Mouse (Mus musculus): Measurements from ENCODE around the gene Psmb5.

The Psmb5 gene

GRCm38 (mm10) chr14:54617897-54618365 is at the start of gene Psmb5:
TSS of gene Psmb5 (minus strand) at chr14:54618022.
- DNase-seq (ENCODE audit: low spot score in 2 of 2): peak; percentile 85 to 86

GRCm38 (mm10) chr14:54664477-54665222 is 46.8 kb upstream of the Psmb5 start:
- no peak for DNase-seq (ENCODE audit: low spot score in 2 of 2)

GRCm38 (mm10) chr14:54660009-54660408 is 42.2 kb upstream of the Psmb5 start:
- no peak for DNase-seq (ENCODE audit: low spot score in 2 of 2)

- peak; percentile 71 to 88 for DNase-seq (ENCODE audit: low spot score in 2 of 2)
These were observed 35.7 kb upstream of the Psmb5 start for GRCm38 (mm10) chr14:54653496-54653895.

GRCm38 (mm10) chr14:54652787-54653186 is 35.0 kb upstream of the Psmb5 start:
- DNase-seq (ENCODE audit: low spot score in 2 of 2): no peak

- DNase-seq (ENCODE audit: low spot score in 2 of 2): no peak
These were observed 33.7 kb upstream of the Psmb5 start for GRCm38 (mm10) chr14:54651556-54651955.

- DNase-seq (ENCODE audit: low spot score in 2 of 2): peak; percentile 70 to 80
These were observed 33.0 kb upstream of the Psmb5 start for GRCm38 (mm10) chr14:54650621-54651454.

- DNase-seq (ENCODE audit: low spot score in 2 of 2): no peak
These were observed 30.1 kb upstream of the Psmb5 start for GRCm38 (mm10) chr14:54647900-54648299.

- DNase-seq (ENCODE audit: low spot score in 2 of 2): no peak
These were observed 29.2 kb upstream of the Psmb5 start for GRCm38 (mm10) chr14:54646898-54647636.

- DNase-seq (ENCODE audit: low spot score in 2 of 2): no peak
These were observed 28.6 kb upstream of the Psmb5 start for GRCm38 (mm10) chr14:54646455-54646854.

GRCm38 (mm10) chr14:54644294-54644693 is 26.5 kb upstream of the Psmb5 start:
- DNase-seq (ENCODE audit: low spot score in 2 of 2): no peak

GRCm38 (mm10) chr14:54643011-54643410 is 25.2 kb upstream of the Psmb5 start:
- no peak for DNase-seq (ENCODE audit: low spot score in 2 of 2)

GRCm38 (mm10) chr14:54642224-54642944 is 24.6 kb upstream of the Psmb5 start:
- no peak for DNase-seq (ENCODE audit: low spot score in 2 of 2)

- peak; percentile 85 to 89 for DNase-seq (ENCODE audit: low spot score in 2 of 2)
These were observed 23.6 kb upstream of the Psmb5 start, which contains the start of gene Cdh24 for GRCm38 (mm10) chr14:54641305-54641969. TSS of gene Cdh24 (minus strand) at chr14:54641364.

GRCm38 (mm10) chr14:54640946-54641304 is 23.1 kb upstream of the Psmb5 start, which contains the start of gene Gm17606:
TSS of gene Gm17606 (plus strand) at chr14:54640952.
- no peak for DNase-seq (ENCODE audit: low spot score in 2 of 2)

- no peak for DNase-seq (ENCODE audit: low spot score in 2 of 2)
These were observed 22.3 kb upstream of the Psmb5 start for GRCm38 (mm10) chr14:54640121-54640520.

GRCm38 (mm10) chr14:54638210-54638609 is 20.4 kb upstream of the Psmb5 start:
- no peak for DNase-seq (ENCODE audit: low spot score in 2 of 2)

GRCm38 (mm10) chr14:54636954-54637353 is 19.1 kb upstream of the Psmb5 start:
- DNase-seq (ENCODE audit: low spot score in 2 of 2): peak in 1 of 2 experiments; percentile 35

GRCm38 (mm10) chr14:54634182-54634581 is 16.4 kb upstream of the Psmb5 start:
- DNase-seq (ENCODE audit: low spot score in 2 of 2): no peak

GRCm38 (mm10) chr14:54632252-54632651 is 14.4 kb upstream of the Psmb5 start:
- DNase-seq (ENCODE audit: low spot score in 2 of 2): no peak

GRCm38 (mm10) chr14:54631240-54631599 is 13.4 kb upstream of the Psmb5 start:
- no peak for DNase-seq (ENCODE audit: low spot score in 2 of 2)

Data from urinary bladder, postnatal 36 days (tissue).